Mouse (Mus musculus) mouse embryonic stem cell (cell line): Measurements from ENCODE around the gene Ear1.
"Not testable (repeated sequence)": the region's sequence is repeated elsewhere in the genome, so short reads cannot be mapped to it uniquely, and the experiment has no call there.

Experiments
- in situ Hi-C, 2 experiments: fragments of 300-500 bp; cut with MboI; formaldehyde crosslinking; loops; 1 replicate in 1 of 2; 3 replicates in 1 of 2; pipeline ENCODE4 v1.14.3; 2019 to 2020; ENCODE audit warnings: low sequenced_read_pairs in 2 of 2, low pct_unique_long_range_greater_than_20kb in 1 of 2, mixed read lengths in 1 of 2; ENCODE audit not compliant: unreplicated experiment in 1 of 2

The Ear1 gene

GRCm38 (mm10) chr14:43808142-43808541 is 67.2 kb downstream of the Ear1 start:
- in situ Hi-C loops, result not testable (repeated sequence)

- in situ Hi-C loops, result not testable (repeated sequence)
These were observed 70.9 kb downstream of the Ear1 start for GRCm38 (mm10) chr14:43804435-43804834.

GRCm38 (mm10) chr14:43796905-43797470 is 78.3 kb downstream of the Ear1 start:
- in situ Hi-C loops, result not testable (repeated sequence)

GRCm38 (mm10) chr14:43796069-43796904 is 79.0 kb downstream of the Ear1 start:
- in situ Hi-C loops, result no loop called here

- in situ Hi-C loops, result not testable (repeated sequence)
These were observed 81.5 kb downstream of the Ear1 start for GRCm38 (mm10) chr14:43793811-43794210.

- in situ Hi-C loops, result not testable (repeated sequence)
These were observed 90.7 kb downstream of the Ear1 start, which contains the start of gene Gm8180 for GRCm38 (mm10) chr14:43784645-43785044. TSS of gene Gm8180 (minus strand) at chr14:43784745.
